ENCODE assay signal across 8 mouse cellular contexts in the genomic region with DNA sequence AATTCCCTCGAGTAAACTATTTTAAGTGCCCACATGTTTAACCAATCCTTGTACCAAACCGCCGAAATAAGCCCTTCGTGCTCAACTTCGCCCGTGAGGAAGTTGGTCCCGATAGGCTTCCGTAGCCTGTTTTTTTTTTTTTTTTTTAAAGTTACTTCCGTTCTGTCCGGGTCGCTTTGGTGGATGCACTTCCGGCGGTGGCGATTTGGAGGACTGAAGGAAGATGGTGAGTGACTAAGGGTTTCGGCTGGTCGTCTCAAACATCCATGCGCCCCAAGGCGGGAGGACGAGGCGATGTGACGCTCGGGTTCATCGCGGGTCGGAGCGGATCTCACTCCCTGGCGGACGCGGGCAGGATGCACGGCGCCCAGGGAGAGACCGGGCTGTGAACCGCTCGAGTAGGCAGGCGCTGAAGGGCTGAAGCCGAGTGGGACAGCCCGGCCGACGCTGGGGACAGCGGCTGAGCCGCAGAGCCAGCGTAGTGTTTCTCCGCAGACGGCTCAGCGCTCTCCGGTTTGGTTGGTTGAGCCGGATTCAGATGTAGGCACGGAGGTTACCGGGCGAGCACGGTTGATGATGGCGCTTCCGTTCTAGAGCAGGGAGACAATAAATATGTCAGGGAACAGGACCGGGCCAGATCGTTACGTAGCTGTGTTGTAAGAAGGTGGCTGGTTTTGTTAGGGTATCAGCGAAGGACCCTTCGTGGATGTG. TPM values are rescaled to one million over a fixed set of nuclear protein-coding genes. Genes with fewer than 3 reads are reported as not detected.
DNase-seq lines count a peak whose midpoint lies in the region; ATAC-seq and TF ChIP-seq lines count a peak whose summit lies in the region.

A gene (plus strand): TSS at position 169 of the 711 bp plus-strand sequence.

- H3K4me3 ChIP-seq in embryonic facial prominence, embryonic 12.5 days, result peak within 1 kb of the TSS; percentile 97
- H3K4me3 ChIP-seq in limb, embryonic 12.5 days (replicated peaks), result peak within 1 kb of the TSS; percentile 95
- H3K4me3 ChIP-seq in midbrain, embryonic 15.5 days, result peak within 1 kb of the TSS; percentile 69
- peak within 1 kb of the TSS; percentile 76 for H3K4me3 ChIP-seq in spleen, adult 2 months (ENCODE audit: extremely low read depth, insufficient read depth, insufficient read length)

- peak; percentile 54 for TF ChIP-seq POLR2A in spleen, adult 2 months (IDR thresholded peaks at IDR 0.05; ENCODE audit: low read depth, low read length)

- H3K4me1 ChIP-seq in embryonic facial prominence, embryonic 12.5 days, result peaks cover 10% of the 10 kb centered on the region
- H3K4me1 ChIP-seq in limb, embryonic 12.5 days (replicated peaks), result peaks cover 15% of the 10 kb centered on the region
- H3K4me1 ChIP-seq in midbrain, embryonic 15.5 days, result peaks cover 18% of the 10 kb centered on the region
- peaks cover 7% of the 10 kb centered on the region; the same call in 1 of the 2 replicates for H3K4me1 ChIP-seq in spleen, adult 2 months (ENCODE audit: control insufficient read depth, insufficient read depth, insufficient read length)

- peak; percentile 47 for ATAC-seq in embryonic facial prominence, embryonic 12.5 days (ENCODE audit: insufficient number of reproducible peaks, insufficient read depth, low FRiP score, low TSS enrichment)
- peak; percentile 87 for ATAC-seq in limb, embryonic 12.5 days (ENCODE audit: insufficient number of reproducible peaks, insufficient read depth, low FRiP score, low TSS enrichment, low read depth)
- peak; percentile 86 for ATAC-seq in midbrain, embryonic 15.5 days (replicated peaks)

- DNase-seq in 3134 (ENCODE audit: extremely low read depth, insufficient read length, low spot score), result peak; percentile 85
- peak; percentile 75 for DNase-seq in adrenal gland, postnatal 25 days
- DNase-seq in heart, adult 11 months, result peak; percentile 98
- peak; percentile 85 for DNase-seq in kidney, adult 18-20 months
- peak; percentile 69 to 87 for DNase-seq in spleen, adult 2 months (ENCODE audit: low read depth in 1 of 2, low spot score in 2 of 2)

- H3K27ac ChIP-seq in embryonic facial prominence, embryonic 12.5 days, result peak within 1 kb of the TSS; percentile 82
- peak within 1 kb of the TSS; percentile 88 for H3K27ac ChIP-seq in limb, embryonic 12.5 days
- H3K27ac ChIP-seq in midbrain, embryonic 15.5 days, result peak within 1 kb of the TSS; percentile 87
- peak within 1 kb of the TSS; percentile 86 for H3K27ac ChIP-seq in spleen, adult 2 months (ENCODE audit: insufficient read depth, low read length)

- H3K27me3 ChIP-seq in embryonic facial prominence, embryonic 12.5 days, result no peaks in the 10 kb centered on the region
- H3K27me3 ChIP-seq in limb, embryonic 12.5 days, result no peaks in the 10 kb centered on the region
- no peaks in the 10 kb centered on the region for H3K27me3 ChIP-seq in midbrain, embryonic 15.5 days (replicated peaks)
- no peaks in the 10 kb centered on the region for H3K27me3 ChIP-seq in spleen, adult 2 months (ENCODE audit: control insufficient read depth, insufficient read depth, low read length)

- peaks cover 27% of the 10 kb centered on the region for H3K36me3 ChIP-seq in embryonic facial prominence, embryonic 12.5 days
- peaks cover 33% of the 10 kb centered on the region for H3K36me3 ChIP-seq in limb, embryonic 12.5 days
- peaks cover 16% of the 10 kb centered on the region for H3K36me3 ChIP-seq in midbrain, embryonic 15.5 days (replicated peaks)
- H3K36me3 ChIP-seq in spleen, adult 2 months (ENCODE audit: control insufficient read depth, insufficient read depth, low read length), result peaks cover 14% of the 10 kb centered on the region

- TF ChIP-seq CTCF in spleen, adult 2 months (IDR thresholded peaks at IDR 0.05; ENCODE audit: extremely low read depth, insufficient read depth, insufficient read length, insufficient replicate concordance), result no peak

- no peaks in the 10 kb centered on the region for H3K9me3 ChIP-seq in embryonic facial prominence, embryonic 12.5 days
- H3K9me3 ChIP-seq in limb, embryonic 12.5 days, result no peaks in the 10 kb centered on the region
- H3K9me3 ChIP-seq in midbrain, embryonic 15.5 days, result no peaks in the 10 kb centered on the region

- WGBS in embryonic facial prominence, embryonic 12.5 days, result under 1% methylated on average over 58 of the region's 58 CpGs
- WGBS in limb, embryonic 12.5 days, result under 1% methylated on average over 58 of the region's 58 CpGs
- under 1% methylated on average over 58 of the region's 58 CpGs for WGBS in midbrain, embryonic 15.5 days
- 1% methylated on average over 58 of the region's 58 CpGs for WGBS in spleen, adult 2 months

- H3K4me2 ChIP-seq in embryonic facial prominence, embryonic 12.5 days (replicated peaks), result peak within 1 kb of the TSS; percentile 89
- H3K4me2 ChIP-seq in limb, embryonic 12.5 days, result peak within 1 kb of the TSS; percentile 93
- H3K4me2 ChIP-seq in midbrain, embryonic 15.5 days, result peak within 1 kb of the TSS; percentile 72

- H3K9ac ChIP-seq in embryonic facial prominence, embryonic 12.5 days, result peak within 1 kb of the TSS; percentile 91
- peak within 1 kb of the TSS; percentile 94 for H3K9ac ChIP-seq in limb, embryonic 12.5 days (replicated peaks)
- peak within 1 kb of the TSS; percentile 95 for H3K9ac ChIP-seq in midbrain, embryonic 15.5 days

RNA-seq across cellular contexts. Expression of the gene that starts here (rescaled TPM):
- 236 and 263 TPM in 2 replicates for total RNA-seq in adrenal gland, postnatal 25 days (2021)
- 307 TPM in 2 replicates for polyA plus RNA-seq in embryonic facial prominence, embryonic 12.5 days (2016; fragmentation: Nextera tagmentation; extraction: Ambion mirVana)
- polyA plus RNA-seq in limb, embryonic 12.5 days (2016; fragmentation: Nextera tagmentation; extraction: Ambion mirVana), result 312 and 322 TPM in 2 replicates
- polyA plus RNA-seq in midbrain, embryonic 15.5 days (2015; fragmentation: Nextera tagmentation; extraction: Ambion mirVana), result 261 and 267 TPM in 2 replicates
- 14.9 and 17.7 TPM in 2 replicates for polyA plus RNA-seq in spleen, adult 2 months (2012; rRNA removed)

Comparison
In these comparisons a context has a peak if more than half of its experiments do, and no peak if none do; other contexts are left out.
1. Peak in every context shown above with its lines: DNase-seq, ATAC-seq, H3K4me3 ChIP-seq and H3K27ac ChIP-seq.
2. RNA of the gene that starts here (polyA plus RNA-seq): 312 to 322 TPM in limb, embryonic 12.5 days, 307 TPM in embryonic facial prominence, embryonic 12.5 days and 261 to 267 TPM in midbrain, embryonic 15.5 days; 14.9 to 17.7 TPM in spleen, adult 2 months; every median in the first group is over 10 times any median in the second.